Mouse (Mus musculus): ENCODE data around the gene Trpc3. TPM values are rescaled to one million over a fixed set of nuclear protein-coding genes. Genes with fewer than 3 reads are reported as not detected.

Gene Trpc3
- polyA plus RNA-seq, 1 experiment from 2014 or later = 7.0 TPM

Other genes starting within 250 kb of the Trpc3 start
- gene Anxa5, start 214.3 kb downstream of the Trpc3 start, polyA plus RNA-seq (2014; fragmentation: Nextera tagmentation; extraction: Ambion mirVana) = 85.6 and 111 TPM in 2 replicates
- 0.43 and 0.92 TPM in 2 replicates for gene 1810062G17Rik, start 214.2 kb downstream of the Trpc3 start, polyA plus RNA-seq (2014; fragmentation: Nextera tagmentation; extraction: Ambion mirVana)
- gene Gm11549, start 168.4 kb downstream of the Trpc3 start, polyA plus RNA-seq (2014; fragmentation: Nextera tagmentation; extraction: Ambion mirVana) = 0.64 and 0.99 TPM in 2 replicates
- gene Exosc9, start 137.6 kb downstream of the Trpc3 start, polyA plus RNA-seq (2014; fragmentation: Nextera tagmentation; extraction: Ambion mirVana) = 101 and 103 TPM in 2 replicates
- gene Ccna2, start 118.0 kb downstream of the Trpc3 start, polyA plus RNA-seq (2014; fragmentation: Nextera tagmentation; extraction: Ambion mirVana) = 333 and 338 TPM in 2 replicates
- gene Bbs7, start 76.7 kb downstream of the Trpc3 start, polyA plus RNA-seq (2014; fragmentation: Nextera tagmentation; extraction: Ambion mirVana) = 23.4 and 23.5 TPM in 2 replicates
- 45.3 and 51.9 TPM in 2 replicates for gene 4932438A13Rik, start 172.9 kb upstream of the Trpc3 start, polyA plus RNA-seq (2014; fragmentation: Nextera tagmentation; extraction: Ambion mirVana)